Mouse (Mus musculus) thymus, postnatal 25 days (tissue): Measurements from ENCODE around the gene Rad23a.

Experiments
- DNase-seq: peaks from one replicate; pipeline ENCODE4 v3.0.0; 2022

The Rad23a gene

DNA sequence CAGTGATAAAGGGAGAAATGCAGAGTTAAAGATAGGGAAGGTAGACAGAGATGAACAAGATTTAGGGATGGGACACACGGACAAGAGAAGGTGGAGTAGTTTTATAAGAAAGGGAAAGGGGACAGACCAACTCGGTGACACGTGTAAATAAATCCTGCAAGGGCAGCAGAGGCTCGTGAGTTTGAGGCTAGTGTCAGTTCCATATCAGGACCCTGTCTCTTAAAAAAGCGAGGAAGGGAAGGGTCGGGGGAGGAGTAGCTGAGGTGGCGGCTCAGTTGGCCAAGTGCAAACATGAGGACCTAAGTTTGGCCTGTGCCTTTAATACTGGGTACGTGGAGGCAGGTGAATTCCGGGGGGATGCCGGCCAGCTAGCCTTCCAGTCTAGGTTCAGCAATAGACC is 29.2 kb downstream of the Rad23a start:
- DNase-seq: no peak

DNA sequence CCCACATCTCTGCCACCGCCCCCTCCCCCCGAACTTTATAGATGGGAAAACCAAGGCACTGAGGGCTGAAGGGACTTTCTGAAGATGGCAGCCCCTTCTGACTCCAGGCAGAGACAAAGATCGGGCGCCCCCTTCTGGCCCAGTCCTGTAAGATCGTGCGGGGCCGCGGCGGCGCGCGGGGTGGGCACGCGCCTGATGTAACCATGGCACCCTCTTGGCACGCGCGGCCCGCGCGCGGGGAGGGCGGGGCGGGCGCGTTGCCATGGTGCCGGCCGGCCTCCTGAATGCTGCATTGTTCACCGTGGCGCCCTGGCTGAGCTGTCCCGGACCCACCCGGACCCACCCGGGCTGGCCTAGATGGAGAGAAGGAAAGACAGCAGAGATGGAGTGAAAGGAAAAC is 29.6 kb downstream of the Rad23a start:
- DNase-seq: peak; percentile 86

DNA sequence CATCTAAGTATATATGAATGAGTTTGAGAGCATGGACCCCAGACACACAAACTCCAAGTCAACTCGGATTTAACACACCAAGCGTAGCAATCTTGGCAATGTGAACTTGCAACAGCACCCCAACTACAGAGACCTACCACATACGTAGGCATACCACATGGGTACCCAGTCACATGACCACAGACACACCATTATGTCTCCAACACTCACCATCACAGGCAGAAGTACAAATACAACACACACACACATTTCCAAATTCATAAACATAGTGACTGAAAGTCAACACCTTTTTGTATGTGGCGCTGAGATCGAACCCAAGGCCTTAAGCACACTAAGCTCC is 30.6 kb downstream of the Rad23a start:
- no peak for DNase-seq

DNA sequence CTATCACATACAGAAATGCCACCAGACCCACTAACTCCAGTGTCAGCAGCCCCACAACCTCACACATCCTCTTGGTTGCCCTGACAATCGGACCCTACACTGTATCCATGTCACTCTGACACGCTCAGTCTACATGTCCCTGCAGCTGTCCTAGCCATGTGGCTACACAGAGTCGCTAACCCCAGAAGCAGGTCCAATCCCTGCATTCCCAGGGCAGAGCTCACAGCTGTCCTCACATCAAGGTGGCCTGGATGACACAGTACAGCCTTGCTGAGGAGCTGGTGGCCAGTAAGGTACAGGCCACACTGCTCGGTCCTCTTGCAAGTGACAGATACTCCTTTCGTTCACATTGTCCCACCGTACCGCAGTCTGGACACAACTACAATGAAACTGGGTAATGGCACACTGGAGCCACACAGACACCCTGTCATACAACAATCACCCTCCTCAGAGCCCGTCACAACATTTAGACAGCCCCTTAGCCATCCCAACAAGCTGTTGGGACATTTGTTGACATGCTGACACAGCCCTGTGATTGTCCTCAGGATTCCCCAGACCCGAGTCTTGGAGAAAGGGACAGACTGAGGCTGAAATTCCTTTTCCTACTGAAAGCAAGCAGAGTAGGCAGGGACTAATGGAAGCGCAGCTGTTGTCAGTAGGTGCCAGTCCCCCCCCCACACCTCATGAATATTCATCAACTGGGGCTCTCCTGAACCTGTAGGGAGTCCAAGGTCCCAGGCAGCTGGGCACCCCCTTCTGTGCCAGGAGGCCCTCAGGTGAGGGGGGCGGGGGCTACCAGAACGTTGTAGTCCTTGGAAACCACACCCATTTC is 31.1 kb downstream of the Rad23a start:
- DNase-seq: no peak

DNA sequence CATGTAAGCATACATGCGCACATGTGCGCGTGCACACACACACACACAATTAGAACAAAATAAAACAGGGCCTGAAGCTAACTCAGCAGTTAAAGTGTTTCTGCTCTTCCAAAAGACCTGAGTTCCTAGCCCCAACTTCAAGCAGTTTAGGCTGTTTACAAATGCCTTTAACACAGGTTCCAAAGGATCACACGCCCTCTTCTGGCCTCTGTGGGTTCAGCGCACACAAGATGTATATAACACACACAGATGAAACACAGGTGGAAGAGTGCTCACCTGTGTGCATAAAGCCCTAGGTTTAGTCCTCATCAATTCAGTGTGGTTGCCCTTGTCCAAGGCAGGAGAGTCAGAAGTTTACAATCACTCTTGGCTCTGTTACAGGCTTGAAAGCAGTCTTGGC is 34.4 kb downstream of the Rad23a start:
- DNase-seq: no peak

DNA sequence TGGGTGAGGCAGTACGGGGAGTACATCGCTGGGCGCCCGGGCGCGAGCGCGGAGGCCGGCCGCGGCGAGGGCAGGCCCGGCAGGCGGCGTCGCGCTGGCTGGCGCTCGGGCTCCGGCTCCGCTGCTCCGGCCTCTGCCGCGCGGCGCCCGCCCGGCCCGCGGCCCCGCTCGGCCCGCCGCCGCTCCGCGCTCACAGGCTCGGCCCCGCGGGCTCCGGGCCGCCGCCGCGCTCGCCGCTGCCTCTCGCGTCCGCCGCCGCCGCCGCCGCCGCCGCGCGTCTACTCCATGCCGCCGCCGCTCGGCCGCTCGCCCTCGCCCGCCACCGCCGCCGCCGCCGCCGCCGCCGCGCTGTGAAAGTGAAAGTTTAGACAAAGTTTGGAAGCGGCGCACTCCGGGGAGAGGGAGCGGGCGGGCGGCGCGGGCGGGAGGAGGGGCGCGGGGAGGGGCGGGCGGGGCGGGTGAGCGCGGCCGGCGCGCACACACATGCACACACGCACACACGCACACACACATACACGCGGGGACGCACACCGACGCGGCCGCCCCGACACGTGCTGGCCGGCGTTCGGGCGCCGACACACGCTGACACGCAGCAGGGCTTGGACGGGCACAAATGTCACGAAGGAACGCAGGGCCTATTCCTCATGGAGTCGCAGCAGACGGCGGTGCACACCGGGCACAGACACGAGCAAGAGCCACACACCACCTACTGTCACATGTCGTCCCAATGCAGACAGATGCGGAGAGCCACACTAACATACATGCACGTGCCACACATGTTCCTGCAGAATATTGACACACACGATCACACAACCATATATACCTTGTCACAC is 40.2 kb downstream of the Rad23a start, which contains the start of gene Nfix:
TSS of gene Nfix (minus strand) at position 346 of the 833 bp plus-strand sequence.
- DNase-seq: peak; percentile 42

DNA sequence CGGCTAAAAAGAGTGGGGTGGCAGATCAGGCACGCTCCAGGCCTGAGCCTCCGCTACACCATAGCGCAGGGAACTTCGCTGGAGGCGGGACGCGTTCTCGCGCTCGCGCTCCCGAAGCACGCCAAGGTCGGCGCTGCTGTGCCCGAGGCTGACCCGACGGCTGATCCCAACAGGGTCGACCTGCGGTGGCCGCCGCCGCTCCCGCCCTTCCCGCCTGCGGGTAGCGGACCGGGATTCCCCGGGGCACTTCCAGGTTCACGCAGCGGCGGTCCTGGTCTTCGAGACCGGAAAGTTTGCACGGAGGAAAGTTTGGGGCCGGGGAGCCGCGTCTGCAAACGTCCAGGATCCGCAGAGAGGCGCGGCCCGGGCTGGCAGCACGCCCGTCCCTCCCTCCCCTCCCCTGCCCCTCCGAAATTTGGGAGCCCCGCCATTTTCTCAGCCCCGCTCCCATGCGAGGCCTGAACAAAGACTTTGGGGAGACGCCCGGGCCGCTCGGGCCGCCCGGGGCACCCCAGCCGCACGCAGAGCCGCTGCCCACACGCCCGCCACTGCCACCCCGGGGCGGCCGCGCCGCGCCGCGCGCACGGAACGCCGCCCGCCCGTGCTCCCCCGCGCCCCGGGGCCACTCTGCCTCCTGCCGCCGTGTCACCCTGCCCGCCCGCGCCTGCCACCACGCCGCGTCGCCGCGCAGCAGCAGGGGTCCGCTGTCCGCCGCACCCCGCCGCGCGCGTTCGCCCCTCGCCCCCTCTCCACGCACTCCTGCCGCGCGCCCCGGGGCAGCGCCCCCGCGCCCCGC is 41.1 kb downstream of the Rad23a start:
- DNase-seq: no peak

DNA sequence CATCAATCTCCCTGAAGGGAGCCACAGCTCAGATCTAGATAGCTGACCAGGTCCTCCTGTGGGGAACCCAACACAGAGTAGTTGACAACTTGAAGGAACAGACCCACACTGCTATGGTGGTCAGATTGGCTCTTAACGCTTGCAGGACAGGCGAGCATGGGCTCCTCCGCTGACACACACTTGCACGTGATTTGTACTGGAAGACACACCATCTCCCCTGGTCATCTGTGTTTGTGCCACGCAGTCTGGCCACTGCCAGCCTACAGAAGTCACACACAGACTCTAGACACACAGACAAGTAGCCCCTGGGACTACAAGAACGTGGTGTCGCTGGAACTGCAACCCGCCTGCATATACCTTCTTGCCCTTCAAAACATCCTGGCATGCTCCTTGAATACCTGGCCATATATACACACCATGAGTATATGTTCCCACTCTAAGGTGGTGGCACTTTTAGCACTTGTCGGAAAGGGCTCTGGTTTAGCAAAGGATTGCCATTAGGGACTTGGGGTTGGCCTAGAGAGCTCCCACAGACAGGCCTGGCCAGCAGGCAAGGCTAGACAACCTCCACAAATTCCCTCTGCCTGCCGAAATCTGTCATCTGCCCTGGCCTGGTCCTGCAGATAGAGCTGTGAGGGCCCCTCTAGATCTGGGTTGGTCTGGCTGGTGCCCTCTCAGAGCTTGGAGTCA is 41.9 kb downstream of the Rad23a start:
- no peak for DNase-seq

DNA sequence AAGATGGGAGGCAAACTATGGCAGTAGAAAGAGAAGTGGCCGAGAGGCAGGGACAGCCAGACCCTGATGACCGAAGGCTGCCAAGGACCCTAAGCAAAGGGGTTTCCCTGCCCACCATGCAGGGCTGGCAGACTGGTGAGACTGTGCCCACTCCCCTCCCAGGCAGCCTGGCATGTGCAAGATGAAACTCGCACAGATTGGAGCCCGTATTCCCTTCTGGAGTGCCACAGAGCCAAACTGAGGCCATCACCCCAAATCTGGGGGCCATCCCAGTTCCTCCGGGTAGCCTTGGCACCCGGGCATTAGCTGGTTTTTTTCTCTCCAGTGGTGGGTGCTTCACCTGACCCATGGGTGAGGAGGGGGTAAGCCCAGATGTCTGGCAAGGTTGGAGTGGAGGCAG is 42.5 kb downstream of the Rad23a start:
- no peak for DNase-seq

DNA sequence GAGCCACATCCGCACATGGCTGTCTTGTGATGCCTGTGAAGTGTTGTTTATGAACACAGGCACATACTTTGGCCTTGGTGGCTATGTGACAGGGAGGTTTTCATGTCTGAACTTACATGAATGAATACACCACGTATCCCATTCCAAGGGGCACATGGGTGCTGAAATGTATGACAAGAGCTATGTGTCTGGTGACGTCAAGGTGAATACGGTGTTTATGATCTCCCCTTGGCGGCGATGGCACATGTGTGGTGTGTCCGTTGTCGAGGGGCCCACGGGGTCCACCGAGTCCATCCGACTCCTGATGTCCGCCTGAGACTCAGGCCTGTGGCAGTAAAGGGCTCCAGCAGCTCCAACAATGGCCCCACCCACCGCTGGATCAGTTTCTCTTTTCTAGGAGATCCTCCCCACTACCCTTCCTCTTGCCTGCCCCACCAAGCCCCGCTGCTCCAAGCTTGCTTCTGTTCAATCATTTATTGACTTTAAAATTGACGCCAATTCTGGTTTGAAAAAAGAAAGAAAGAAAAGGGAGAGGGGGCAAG is 43.1 kb downstream of the Rad23a start:
- no peak for DNase-seq

DNA sequence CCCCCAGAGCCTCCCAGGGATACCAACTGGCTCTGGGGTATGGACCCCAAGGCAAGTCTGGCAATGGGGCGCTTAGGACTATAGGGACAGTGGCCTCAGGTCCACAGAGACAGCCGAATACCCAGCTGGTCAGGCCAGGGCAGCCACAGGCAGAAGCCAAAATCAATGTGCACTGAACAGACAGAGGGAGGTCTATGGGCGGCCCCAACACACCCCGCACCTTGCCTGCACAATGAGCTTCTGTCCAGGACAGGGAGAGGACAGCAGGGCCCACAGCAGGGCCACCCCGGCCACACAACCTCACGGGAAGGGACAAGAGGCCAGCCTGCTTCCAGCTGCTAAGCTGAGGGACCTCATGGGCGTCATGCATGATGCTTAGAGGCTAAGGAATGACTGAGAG is 46.0 kb downstream of the Rad23a start:
- DNase-seq: no peak

DNA sequence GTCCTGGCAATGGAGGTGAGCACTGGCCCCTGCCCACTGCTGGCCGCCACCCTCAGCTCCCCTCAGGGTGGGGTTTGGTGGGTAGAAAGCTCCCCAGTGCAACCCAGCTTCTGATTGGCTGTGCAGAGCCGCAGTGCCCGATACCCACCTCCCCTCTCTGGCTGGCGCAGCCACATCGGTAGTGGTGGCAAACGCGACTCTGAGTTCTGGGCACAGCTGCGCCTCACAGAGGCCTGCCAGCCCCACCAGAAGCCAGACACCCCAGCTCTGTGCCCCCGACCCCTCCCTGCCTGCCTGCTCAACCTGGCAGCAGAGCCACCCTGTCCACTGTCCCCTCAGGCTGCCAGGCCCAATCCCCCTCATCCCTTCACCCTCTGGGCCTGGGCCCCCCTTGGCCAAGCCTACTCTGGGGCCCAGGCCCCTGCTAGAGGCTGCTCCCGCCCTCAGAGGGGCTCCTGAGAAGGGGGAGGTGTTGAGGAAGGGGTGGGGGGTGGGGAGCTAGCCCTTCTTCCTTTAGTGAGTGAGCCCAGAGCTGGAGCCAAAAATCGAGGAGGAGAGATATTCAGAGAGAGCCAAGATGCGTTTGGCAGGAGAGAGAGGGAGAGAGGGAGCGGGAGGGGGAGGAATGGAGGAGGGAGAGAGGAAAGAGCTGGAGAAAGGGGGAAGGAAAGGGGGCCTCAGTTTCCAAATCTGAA is 46.5 kb downstream of the Rad23a start:
- DNase-seq: no peak

DNA sequence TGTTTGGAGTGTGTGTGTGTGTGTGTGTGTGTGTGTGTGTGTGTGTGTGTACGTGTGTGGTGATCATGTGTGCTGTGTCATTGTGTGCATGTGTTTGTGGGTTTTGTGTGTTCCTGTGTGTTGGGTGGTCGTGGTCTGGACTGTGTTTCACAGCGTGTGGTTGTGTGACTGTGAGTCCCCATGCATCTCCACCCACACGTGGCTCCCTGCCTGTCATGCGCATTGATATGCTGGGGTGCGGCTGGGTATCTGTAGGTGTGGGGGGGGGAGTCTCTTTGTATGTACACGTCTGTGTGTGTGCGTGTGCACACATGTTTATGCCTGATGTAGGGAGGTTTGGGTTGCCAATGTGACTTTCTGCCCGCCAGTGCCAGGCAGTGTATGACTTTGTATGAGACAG is 47.3 kb downstream of the Rad23a start:
- no peak for DNase-seq

DNA sequence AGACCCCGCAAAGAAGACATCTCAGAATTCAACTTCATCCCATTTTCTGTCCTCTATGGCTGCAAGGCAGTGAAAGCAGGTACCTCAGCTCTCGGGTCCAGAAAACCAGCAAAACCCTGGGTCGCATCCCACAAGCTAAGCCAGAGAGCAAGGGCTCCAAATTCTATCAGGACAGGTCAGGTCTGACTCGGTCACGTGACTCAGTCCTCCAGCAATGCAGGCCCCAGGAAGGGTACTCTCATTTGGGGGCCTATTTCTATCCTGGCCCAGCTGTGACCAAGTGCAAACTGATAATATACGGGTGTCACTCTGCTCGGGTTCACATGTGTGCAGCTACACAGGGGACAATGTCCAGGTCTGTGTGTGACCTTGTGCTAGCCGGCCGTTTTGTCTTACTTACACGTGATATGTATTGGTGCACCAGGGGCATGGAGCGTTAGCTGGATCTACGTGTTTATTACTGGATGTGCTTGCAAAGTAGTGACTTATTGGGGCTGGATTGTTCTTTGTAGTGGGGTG is 48.0 kb downstream of the Rad23a start:
- DNase-seq: no peak

DNA sequence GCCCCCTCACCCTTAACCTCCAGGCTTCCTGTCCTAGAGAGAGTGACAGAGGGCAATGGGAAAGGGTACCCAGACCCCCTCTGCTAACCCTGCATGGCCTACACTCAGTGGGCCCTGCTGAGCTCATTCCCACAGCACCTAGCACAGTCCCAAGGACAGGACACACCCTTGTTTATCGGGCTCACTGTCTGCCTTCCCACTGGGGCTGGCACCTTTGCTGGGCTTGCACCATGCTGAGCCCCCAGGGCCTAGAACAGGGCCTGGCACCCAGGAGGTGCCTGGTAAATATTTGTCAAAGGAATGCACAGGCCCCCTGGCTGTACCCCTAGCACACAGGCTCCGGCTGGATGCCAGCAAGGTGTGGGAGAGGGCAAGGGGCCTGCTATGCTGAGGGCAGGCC is 49.9 kb downstream of the Rad23a start:
- no peak for DNase-seq

DNA sequence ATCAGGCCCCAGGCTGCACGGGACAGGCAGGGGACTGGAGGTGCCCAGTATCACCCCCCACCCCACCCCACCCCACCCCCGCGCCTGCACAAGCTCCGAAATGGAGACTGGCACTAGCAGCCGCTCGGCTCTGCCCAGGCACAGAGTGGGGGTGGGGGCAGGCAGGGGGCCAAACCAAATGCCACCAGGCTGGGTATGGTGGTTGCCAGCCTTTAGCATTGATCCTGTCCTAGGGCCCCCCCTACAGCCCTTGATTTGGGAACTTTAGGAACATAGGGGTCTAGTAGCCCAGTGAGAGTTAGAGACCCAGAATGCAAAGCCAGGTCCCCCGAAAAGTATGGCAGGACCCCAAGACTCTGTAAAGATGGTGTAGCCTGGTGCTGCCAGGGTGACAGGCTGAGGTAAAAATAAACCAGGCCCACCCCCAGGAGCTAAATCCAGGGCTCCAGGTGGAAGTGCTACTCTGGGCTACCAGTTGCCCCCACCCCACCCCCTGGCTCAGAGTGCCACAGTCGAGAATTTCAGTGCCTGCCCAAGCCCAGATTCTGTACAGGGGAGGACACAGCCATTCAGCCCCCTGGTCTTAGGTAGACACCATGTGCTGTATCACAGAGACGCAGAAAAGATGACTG is 50.5 kb downstream of the Rad23a start:
- DNase-seq: no peak

DNA sequence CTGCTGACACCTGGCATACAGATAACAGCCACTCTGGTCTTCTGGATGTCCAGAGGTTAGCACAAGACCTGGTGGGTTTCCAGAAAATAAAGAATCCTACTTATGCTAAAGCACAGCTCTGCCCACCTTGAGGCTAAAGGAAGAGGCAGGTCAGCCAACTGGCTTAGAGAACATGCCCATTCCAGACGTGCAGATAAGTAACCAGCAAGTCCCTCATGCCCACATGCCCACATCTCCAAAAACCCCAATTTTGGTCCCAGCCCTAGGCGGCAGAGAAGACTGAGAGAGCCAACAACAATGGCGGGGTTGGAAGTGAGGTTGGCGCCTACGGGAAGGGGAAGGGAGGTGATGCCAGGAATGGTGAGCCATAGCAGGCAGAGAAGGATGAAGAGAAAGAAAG is 51.1 kb downstream of the Rad23a start:
- DNase-seq: no peak

DNA sequence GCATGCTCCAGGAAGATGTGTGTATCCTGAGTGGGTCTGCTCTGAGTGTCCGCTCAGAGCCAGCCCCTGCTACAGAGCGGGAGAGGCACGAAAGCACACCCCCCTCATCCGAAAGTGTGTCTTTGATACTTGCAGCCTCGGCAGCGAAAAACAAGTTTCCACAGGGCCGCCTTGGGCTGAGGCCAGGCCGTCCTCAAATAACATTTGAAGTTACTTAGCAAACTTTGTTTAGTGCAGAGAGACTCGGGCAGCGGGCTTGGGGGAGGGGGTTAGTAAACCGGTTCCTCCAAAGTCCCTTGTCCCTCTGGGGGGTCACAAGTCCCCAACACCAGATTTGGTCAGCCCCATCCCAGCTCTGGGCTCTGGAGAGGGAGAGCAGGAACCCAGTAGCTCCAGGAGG is 51.6 kb downstream of the Rad23a start:
- DNase-seq: no peak

DNA sequence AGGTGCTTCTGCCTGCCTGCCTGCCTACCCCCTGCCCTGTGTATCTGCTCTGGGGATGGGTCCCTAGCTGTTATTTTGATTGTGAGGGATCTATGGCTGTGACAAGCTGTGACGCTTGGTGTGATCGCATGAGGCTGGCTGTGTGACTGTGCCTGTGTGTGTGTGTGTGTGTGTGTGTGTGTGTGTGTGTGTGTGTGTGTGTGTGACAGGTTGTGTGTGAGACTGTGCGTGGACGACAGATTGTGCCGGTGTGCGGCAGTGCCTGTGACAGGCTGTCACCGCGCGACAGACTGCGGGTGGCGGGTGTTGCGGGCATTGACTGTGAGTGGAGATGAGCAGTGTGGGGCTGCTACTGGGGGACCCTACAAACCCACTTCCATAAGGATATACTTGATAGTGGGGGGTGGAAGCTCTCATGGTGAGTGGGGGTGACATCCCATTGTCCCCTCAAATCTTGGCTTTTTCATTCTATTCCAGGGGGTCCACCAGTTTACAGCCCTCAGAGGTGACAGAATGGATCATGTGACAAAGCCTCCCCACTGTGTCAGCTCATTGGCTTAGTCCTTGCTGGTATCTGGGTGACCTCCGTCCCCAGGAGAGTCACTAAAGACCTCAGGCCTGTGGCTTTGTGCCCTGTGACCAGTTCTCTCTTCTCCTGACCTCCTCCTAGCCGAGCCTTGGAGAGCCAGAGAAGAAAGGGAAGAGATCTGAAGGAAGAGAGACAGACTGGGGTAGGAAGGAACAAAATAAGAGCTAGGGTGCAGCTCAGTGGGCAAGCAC is 52.8 kb downstream of the Rad23a start:
- DNase-seq: no peak

DNA sequence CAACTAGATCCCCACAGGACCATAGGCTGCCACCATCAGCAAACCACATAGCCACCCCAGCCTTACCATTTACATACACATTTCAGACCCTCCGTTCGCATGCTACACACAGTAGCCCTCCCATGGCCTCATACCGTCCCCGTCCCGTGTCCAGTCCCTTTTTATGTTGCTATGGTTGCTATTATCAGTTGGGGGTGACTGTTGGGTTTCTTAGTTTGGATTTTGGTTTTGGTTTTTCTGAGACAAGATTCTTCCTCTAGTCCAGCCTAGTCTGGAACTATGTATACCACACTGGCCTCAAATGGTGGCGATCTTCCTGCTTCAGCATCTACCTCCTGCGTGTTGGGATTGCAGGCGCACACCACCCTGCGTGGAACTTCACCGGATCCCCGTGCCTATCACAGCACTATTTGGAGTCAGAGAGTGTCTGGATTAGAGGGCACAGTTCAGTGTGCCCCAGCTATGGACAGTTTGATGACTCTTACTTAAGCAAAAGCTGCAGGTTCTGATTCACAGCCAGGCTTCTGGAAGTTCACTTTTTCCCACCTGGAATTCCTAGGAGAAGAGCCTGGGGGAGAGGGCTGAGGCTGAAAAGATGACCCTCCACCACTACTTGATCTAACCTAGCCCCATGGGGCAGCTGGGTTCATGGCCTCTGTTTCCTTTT is 53.5 kb downstream of the Rad23a start:
- DNase-seq: no peak
